Mouse (Mus musculus) spleen, postnatal 4 days (tissue): Measurements from ENCODE around the gene Rhbdf2.

Experiments
- DNase-seq, 2 experiments: peaks; one replicate each; pipeline ENCODE4 v3.0.0; 2022; ENCODE audit warnings: low spot score in 2 of 2

Gene Rhbdf2

GRCm38 (mm10) chr11:116554171-116554878, 72.5 kb downstream of the Rhbdf2 start:
- DNase-seq, result peak in 1 of 2 experiments; percentile 47

- no peak for DNase-seq
Measured at GRCm38 (mm10) chr11:116552194-116552593, 74.6 kb downstream of the Rhbdf2 start.

DNA sequence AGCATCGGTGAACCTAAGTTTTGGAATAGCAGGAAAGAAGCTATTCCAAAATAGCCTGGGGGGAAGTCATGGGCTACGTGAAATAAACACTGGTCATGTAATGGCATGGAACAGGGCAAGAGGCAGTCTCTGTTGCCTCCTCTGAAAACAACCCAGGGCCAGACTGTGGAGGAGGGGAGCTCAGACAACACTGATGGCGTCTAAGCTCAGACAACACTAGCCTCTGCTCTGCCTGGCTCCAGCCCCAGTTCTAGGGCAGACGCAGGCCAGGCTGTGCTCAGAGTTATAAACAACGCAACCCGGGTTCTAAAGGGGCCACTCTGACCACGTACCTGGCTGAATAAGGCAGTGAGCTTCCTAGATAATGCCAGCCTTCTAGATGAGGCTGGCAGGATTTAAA, 76.1 kb downstream of the Rhbdf2 start:
- no peak for DNase-seq

DNA sequence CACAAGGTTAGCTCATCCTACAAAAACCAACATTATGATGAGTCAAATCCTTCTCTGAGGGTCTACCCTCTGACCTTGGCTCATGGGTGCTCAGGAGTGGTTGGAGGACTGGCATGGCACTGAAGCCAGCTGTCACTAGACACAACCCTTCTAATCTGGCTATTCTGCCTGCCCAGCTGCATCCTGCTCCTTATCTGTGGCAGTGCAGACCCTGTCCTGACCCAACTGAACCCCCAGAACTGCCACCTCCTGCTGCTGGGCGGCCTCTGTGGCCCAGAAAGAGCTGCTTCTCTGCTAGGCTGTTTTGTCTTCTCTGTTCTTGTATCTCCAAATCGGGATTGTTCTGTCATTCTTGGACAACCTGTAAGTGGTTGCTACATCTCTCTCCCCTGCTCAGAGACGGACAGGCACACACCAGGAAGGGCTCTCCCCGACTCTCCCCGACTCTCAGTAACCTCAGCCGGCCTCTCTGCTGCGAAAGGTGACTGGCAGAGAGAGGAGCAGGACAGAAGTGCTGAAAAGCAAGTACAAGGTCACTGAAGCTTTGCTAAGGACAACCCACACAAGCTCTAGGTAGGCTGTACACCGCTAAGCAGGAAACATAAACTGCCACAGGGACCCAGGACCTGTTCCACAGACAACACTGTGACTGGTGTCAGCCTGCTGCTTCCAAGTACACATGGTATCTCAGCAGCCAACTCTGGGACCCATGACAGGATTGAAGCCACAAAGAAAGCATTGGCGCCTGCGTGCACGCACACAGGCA, 77.4 kb downstream of the Rhbdf2 start:
- DNase-seq, result peak; percentile 67 to 78

GRCm38 (mm10) chr11:116548780-116549179, 78.0 kb downstream of the Rhbdf2 start:
- DNase-seq, result no peak
